Mouse (Mus musculus): ENCODE results near the gene Rac3. TPM values are rescaled to one million over a fixed set of nuclear protein-coding genes. Genes with fewer than 3 reads are reported as not detected.

Gene Rac3
- polyA plus RNA-seq, 1 experiment: 60.4 TPM

- no peaks in the 10 kb centered on the region for H3K4me1 ChIP-seq (ENCODE audit: control insufficient read depth, insufficient read depth, low read length)
- H3K4me3 ChIP-seq (ENCODE audit: insufficient read depth, low read length): no peak overlapping the region
- TF ChIP-seq POLR2A (IDR thresholded peaks at IDR 0.05; ENCODE audit: extremely low read depth, insufficient read depth, low read length) (no peak), CTCF (IDR thresholded peaks at IDR 0.05; ENCODE audit: extremely low read depth, insufficient read depth, low read length) (no peak)
- no peak overlapping the region for H3K27ac ChIP-seq (ENCODE audit: insufficient read depth, low read length)
Measured at GRCm38 (mm10) chr11:120684660-120685059, 36.6 kb upstream of the Rac3 start.

- TF ChIP-seq POLR2A (IDR thresholded peaks at IDR 0.05; ENCODE audit: extremely low read depth, insufficient read depth, low read length): no peak
- Histone ChIP-seq H3K27ac (ENCODE audit: insufficient read depth, low read length) (0 out of 2 replicates have a peak overlapping the region, but pooled peaks have one; percentile 55), H3K4me1 (ENCODE audit: control insufficient read depth, insufficient read depth, low read length) (no peaks in the 10 kb centered on the region), H3K4me3 (ENCODE audit: insufficient read depth, low read length) (no peak overlapping the region)
Measured at GRCm38 (mm10) chr11:120686650-120687272, 34.5 kb upstream of the Rac3 start.

DNA sequence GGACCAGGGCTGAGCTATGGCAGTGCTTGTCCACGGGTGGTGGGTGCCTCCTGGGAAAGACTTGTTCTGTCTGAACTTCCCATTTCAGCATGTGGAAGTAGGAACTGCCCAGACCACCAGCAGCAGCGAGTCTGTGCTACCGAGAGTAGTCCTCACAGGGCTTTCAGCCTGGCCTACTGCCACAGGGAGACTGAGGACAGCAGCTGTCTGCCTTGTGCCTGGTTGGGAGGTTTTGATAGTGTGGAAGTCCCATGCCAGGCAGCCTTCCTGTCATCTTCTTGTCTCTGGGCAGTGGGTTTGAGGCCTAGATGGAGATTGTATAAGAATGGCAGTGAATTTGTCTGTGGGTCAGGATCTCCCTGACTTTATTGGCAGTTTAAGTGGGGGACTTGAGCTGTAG lies 31.9 kb upstream of the Rac3 start:
- TF ChIP-seq POLR2A (IDR thresholded peaks at IDR 0.05; ENCODE audit: extremely low read depth, insufficient read depth, low read length) (no peak), CTCF (IDR thresholded peaks at IDR 0.05; ENCODE audit: extremely low read depth, insufficient read depth, low read length) (no peak)

GRCm38 (mm10) chr11:120692471-120693011 lies 28.7 kb upstream of the Rac3 start:
- H3K4me3 ChIP-seq (ENCODE audit: insufficient read depth, low read length): no peak overlapping the region
- no peak overlapping the region for H3K27ac ChIP-seq (ENCODE audit: insufficient read depth, low read length)
- TF ChIP-seq CTCF (IDR thresholded peaks at IDR 0.05; ENCODE audit: extremely low read depth, insufficient read depth, low read length) (no peak), POLR2A (IDR thresholded peaks at IDR 0.05; ENCODE audit: extremely low read depth, insufficient read depth, low read length) (no peak)
- no peaks in the 10 kb centered on the region for H3K4me1 ChIP-seq (ENCODE audit: control insufficient read depth, insufficient read depth, low read length)

More for the DNA sequence above, 31.9 kb upstream of the Rac3 start:
- Histone ChIP-seq H3K27ac (ENCODE audit: insufficient read depth, low read length) (no peak overlapping the region), H3K4me1 (ENCODE audit: control insufficient read depth, insufficient read depth, low read length) (no peaks in the 10 kb centered on the region), H3K4me3 (ENCODE audit: insufficient read depth, low read length) (no peak overlapping the region)

- no peak for TF ChIP-seq POLR2A (IDR thresholded peaks at IDR 0.05; ENCODE audit: extremely low read depth, insufficient read depth, low read length)
- no peak for TF ChIP-seq CTCF (IDR thresholded peaks at IDR 0.05; ENCODE audit: extremely low read depth, insufficient read depth, low read length)
- Histone ChIP-seq H3K4me1 (ENCODE audit: control insufficient read depth, insufficient read depth, low read length) (no peaks in the 10 kb centered on the region), H3K27ac (ENCODE audit: insufficient read depth, low read length) (no peak overlapping the region), H3K4me3 (ENCODE audit: insufficient read depth, low read length) (no peak overlapping the region)
Measured at GRCm38 (mm10) chr11:120693461-120693860, 27.8 kb upstream of the Rac3 start.

- Histone ChIP-seq H3K4me3 (ENCODE audit: insufficient read depth, low read length) (no peak overlapping the region), H3K4me1 (ENCODE audit: control insufficient read depth, insufficient read depth, low read length) (no peaks in the 10 kb centered on the region), H3K27ac (ENCODE audit: insufficient read depth, low read length) (0 out of 2 replicates have a peak overlapping the region, but pooled peaks have one; percentile 13)
- TF ChIP-seq CTCF (IDR thresholded peaks at IDR 0.05; ENCODE audit: extremely low read depth, insufficient read depth, low read length) (no peak), POLR2A (IDR thresholded peaks at IDR 0.05; ENCODE audit: extremely low read depth, insufficient read depth, low read length) (no peak)
Measured at GRCm38 (mm10) chr11:120695184-120695583, 26.1 kb upstream of the Rac3 start.

DNA sequence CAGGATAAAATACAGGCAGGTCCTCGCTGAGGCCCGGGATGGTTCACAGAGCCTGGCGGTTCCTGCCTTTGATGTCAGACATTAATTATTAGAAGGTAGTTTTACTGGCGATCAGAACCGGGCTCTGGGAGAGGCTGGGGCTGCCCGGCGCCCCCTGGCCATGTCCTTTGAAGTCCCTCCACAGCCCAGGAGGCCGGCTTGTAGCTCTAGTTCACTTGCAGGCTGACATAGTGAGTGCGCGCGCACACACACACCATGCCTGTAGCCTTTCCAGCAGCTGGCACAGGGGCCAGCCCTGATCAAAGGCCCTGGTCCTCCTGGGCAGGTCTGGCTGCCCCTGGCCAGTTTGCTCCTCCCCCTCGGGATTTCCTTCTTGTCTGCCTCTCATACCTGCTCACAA lies 25.6 kb upstream of the Rac3 start:
- Histone ChIP-seq H3K4me1 (ENCODE audit: control insufficient read depth, insufficient read depth, low read length) (no peaks in the 10 kb centered on the region), H3K27ac (ENCODE audit: insufficient read depth, low read length) (peak overlapping the region; percentile 52; the same call in 1 of the 2 replicates), H3K4me3 (ENCODE audit: insufficient read depth, low read length) (no peak overlapping the region)
- TF ChIP-seq POLR2A (IDR thresholded peaks at IDR 0.05; ENCODE audit: extremely low read depth, insufficient read depth, low read length) (no peak), CTCF (IDR thresholded peaks at IDR 0.05; ENCODE audit: extremely low read depth, insufficient read depth, low read length) (no peak)

- TF ChIP-seq POLR2A (IDR thresholded peaks at IDR 0.05; ENCODE audit: extremely low read depth, insufficient read depth, low read length) (no peak), CTCF (IDR thresholded peaks at IDR 0.05; ENCODE audit: extremely low read depth, insufficient read depth, low read length) (0 out of 2 replicates have a peak, but pooled peaks have one; percentile 7)
- H3K27ac ChIP-seq (ENCODE audit: insufficient read depth, low read length): no peak overlapping the region
- no peak overlapping the region for H3K4me3 ChIP-seq (ENCODE audit: insufficient read depth, low read length)
- no peaks in the 10 kb centered on the region for H3K4me1 ChIP-seq (ENCODE audit: control insufficient read depth, insufficient read depth, low read length)
Measured at GRCm38 (mm10) chr11:120696568-120696967, 24.7 kb upstream of the Rac3 start.

GRCm38 (mm10) chr11:120697741-120698140 lies 23.5 kb upstream of the Rac3 start:
- TF ChIP-seq CTCF (IDR thresholded peaks at IDR 0.05; ENCODE audit: extremely low read depth, insufficient read depth, low read length) (no peak), POLR2A (IDR thresholded peaks at IDR 0.05; ENCODE audit: extremely low read depth, insufficient read depth, low read length) (no peak)
- Histone ChIP-seq H3K4me1 (ENCODE audit: control insufficient read depth, insufficient read depth, low read length) (no peaks in the 10 kb centered on the region), H3K4me3 (ENCODE audit: insufficient read depth, low read length) (no peak overlapping the region), H3K27ac (ENCODE audit: insufficient read depth, low read length) (no peak overlapping the region)

Data from cortical plate, adult 2 months (tissue).